In genomic region chr1:75251112-75251970, GRCm38 (mm10) we compare ENCODE assay signal across 8 mouse cellular contexts. TPM values are rescaled to one million over a fixed set of nuclear protein-coding genes. Genes with fewer than 3 reads are reported as not detected.
A peak's percentile ranks its signal among the peaks of the same experiment; 100 is the strongest.
DNase-seq lines count a peak whose midpoint lies in the region; ATAC-seq and TF ChIP-seq lines count a peak whose summit lies in the region.

No protein-coding gene starts in this region.

- 5% methylated on average over 21 of the region's 22 CpGs for WGBS in embryonic facial prominence, embryonic 11.5 days
- 6% methylated on average over 22 of the region's 22 CpGs for WGBS in heart, embryonic 11.5 days (ENCODE audit: insufficient replicate concordance)
- WGBS in kidney, embryonic 14.5 days, result 6% methylated on average over 22 of the region's 22 CpGs
- WGBS in lung, postnatal 0 days, result 4% methylated on average over 21 of the region's 22 CpGs

- peak; percentile 92 for TF ChIP-seq CTCF in lung, postnatal 0 days (IDR thresholded peaks at IDR 0.05)

- peak overlapping the region; percentile 29 for H3K4me2 ChIP-seq in embryonic facial prominence, embryonic 11.5 days (ENCODE audit: low read depth, low read length)
- H3K4me2 ChIP-seq in heart, embryonic 11.5 days, result peak overlapping the region; percentile 42
- H3K4me2 ChIP-seq in kidney, embryonic 14.5 days (replicated peaks; ENCODE audit: low read depth, low read length), result peak overlapping the region; percentile 35
- H3K4me2 ChIP-seq in lung, postnatal 0 days (replicated peaks; ENCODE audit: low read depth, low read length), result peak overlapping the region; percentile 40

- no peaks in the 10 kb centered on the region for H3K4me1 ChIP-seq in embryonic facial prominence, embryonic 11.5 days (ENCODE audit: control insufficient read depth, insufficient read depth, low read length)
- H3K4me1 ChIP-seq in heart, embryonic 11.5 days (ENCODE audit: control insufficient read depth, insufficient read depth, low read length), result peaks cover 14% of the 10 kb centered on the region
- peaks cover 12% of the 10 kb centered on the region for H3K4me1 ChIP-seq in kidney, embryonic 14.5 days (ENCODE audit: control insufficient read depth, insufficient read depth, low read length)
- peaks cover 8% of the 10 kb centered on the region; the same call in 1 of the 2 replicates for H3K4me1 ChIP-seq in lung, postnatal 0 days (ENCODE audit: insufficient read depth, low read depth, low read length)

- H3K27me3 ChIP-seq in embryonic facial prominence, embryonic 11.5 days (ENCODE audit: control insufficient read depth, insufficient read depth, low read length), result no peaks in the 10 kb centered on the region
- no peaks in the 10 kb centered on the region for H3K27me3 ChIP-seq in heart, embryonic 11.5 days (ENCODE audit: control insufficient read depth, insufficient read depth, low read length)
- H3K27me3 ChIP-seq in kidney, embryonic 14.5 days (ENCODE audit: control insufficient read depth, insufficient read depth, low read length), result no peaks in the 10 kb centered on the region
- no peaks in the 10 kb centered on the region for H3K27me3 ChIP-seq in lung, postnatal 0 days (replicated peaks; ENCODE audit: insufficient read depth, low read length)

- no peak overlapping the region for H3K27ac ChIP-seq in embryonic facial prominence, embryonic 11.5 days (replicated peaks; ENCODE audit: low read depth, low read length)
- H3K27ac ChIP-seq in heart, embryonic 11.5 days (ENCODE audit: low read depth, low read length), result no peak overlapping the region
- H3K27ac ChIP-seq in kidney, embryonic 14.5 days (ENCODE audit: low read depth, low read length), result no peak overlapping the region
- H3K27ac ChIP-seq in lung, postnatal 0 days (ENCODE audit: low read length), result no peak overlapping the region

- H3K4me3 ChIP-seq in embryonic facial prominence, embryonic 11.5 days (ENCODE audit: low read depth, low read length), result peak overlapping the region; percentile 10; the same call in 1 of the 2 replicates
- H3K4me3 ChIP-seq in heart, embryonic 11.5 days (ENCODE audit: low read depth, low read length), result no peak overlapping the region
- H3K4me3 ChIP-seq in kidney, embryonic 14.5 days (ENCODE audit: low read length), result peak overlapping the region; percentile 12; the same call in 1 of the 2 replicates
- H3K4me3 ChIP-seq in lung, postnatal 0 days (ENCODE audit: low read depth, low read length), result no peak overlapping the region

- H3K9me3 ChIP-seq in embryonic facial prominence, embryonic 11.5 days (replicated peaks; ENCODE audit: control insufficient read depth, low read length), result no peaks in the 10 kb centered on the region
- H3K9me3 ChIP-seq in heart, embryonic 11.5 days (replicated peaks; ENCODE audit: control insufficient read depth, low read length), result no peaks in the 10 kb centered on the region
- H3K9me3 ChIP-seq in kidney, embryonic 14.5 days (ENCODE audit: control insufficient read depth, low read length), result no peaks in the 10 kb centered on the region
- H3K9me3 ChIP-seq in lung, postnatal 0 days (ENCODE audit: low read length), result no peaks in the 10 kb centered on the region

- H3K9ac ChIP-seq in embryonic facial prominence, embryonic 11.5 days (replicated peaks; ENCODE audit: low read length), result no peak overlapping the region
- H3K9ac ChIP-seq in heart, embryonic 11.5 days (ENCODE audit: low read depth, low read length), result no peak overlapping the region
- no peak overlapping the region for H3K9ac ChIP-seq in kidney, embryonic 14.5 days (ENCODE audit: low read depth, low read length)
- no peak overlapping the region for H3K9ac ChIP-seq in lung, postnatal 0 days (replicated peaks; ENCODE audit: low read depth)

- peak; percentile 37; the same call in 1 of the 2 replicates for ATAC-seq in embryonic facial prominence, embryonic 11.5 days (replicated peaks; ENCODE audit: insufficient number of reproducible peaks, low FRiP score, low TSS enrichment, low read depth)
- 0 out of 2 replicates have a peak, but pooled peaks have one; percentile 22 for ATAC-seq in heart, embryonic 11.5 days (replicated peaks; ENCODE audit: insufficient number of reproducible peaks, low FRiP score, low TSS enrichment)
- peak; percentile 47; the same call in 1 of the 2 replicates for ATAC-seq in kidney, embryonic 14.5 days (ENCODE audit: low FRiP score, low TSS enrichment)
- ATAC-seq in lung, postnatal 0 days, result peak; percentile 66

- no peaks in the 10 kb centered on the region for H3K36me3 ChIP-seq in embryonic facial prominence, embryonic 11.5 days (replicated peaks; ENCODE audit: control insufficient read depth, insufficient read depth, low read depth, low read length)
- no peaks in the 10 kb centered on the region for H3K36me3 ChIP-seq in heart, embryonic 11.5 days (ENCODE audit: control insufficient read depth, insufficient read depth, low read length)
- H3K36me3 ChIP-seq in kidney, embryonic 14.5 days (ENCODE audit: control insufficient read depth, insufficient read depth, low read length), result no peaks in the 10 kb centered on the region
- no peaks in the 10 kb centered on the region; the same call in 1 of the 2 replicates for H3K36me3 ChIP-seq in lung, postnatal 0 days (ENCODE audit: insufficient read depth, low read length)

- peak; percentile 91 for DNase-seq in B cell, adult 2 months
- peak; percentile 88 for DNase-seq in adrenal gland, postnatal 14 days
- DNase-seq in embryonic facial prominence, embryonic 11.5 days (ENCODE audit: low spot score), result peak; percentile 76
- peak; percentile 90 for DNase-seq in lung, postnatal 0 days (ENCODE audit: low spot score)
- peak; percentile 42 for DNase-seq in ovary, postnatal 10 days (ENCODE audit: low spot score)
- peak; percentile 76 to 83 for DNase-seq in thymus, postnatal 10 days (ENCODE audit: low spot score in 2 of 2)

- TF ChIP-seq EP300 in lung, postnatal 0 days (IDR thresholded peaks at IDR 0.05), result no peak

RNA-seq across cellular contexts. Expression of gene Ptprn, which starts 13.0 kb away (rescaled TPM):
- total RNA-seq in adrenal gland, postnatal 14 days (2021), result 46.5 and 57.2 TPM in 2 replicates
- 1.4 and 1.5 TPM in 2 replicates for polyA plus RNA-seq in embryonic facial prominence, embryonic 11.5 days (2014; fragmentation: Nextera tagmentation; extraction: Ambion mirVana)
- polyA plus RNA-seq in heart, embryonic 11.5 days (2014; fragmentation: Nextera tagmentation; extraction: Ambion mirVana), result 0.51 and 0.74 TPM in 2 replicates
- polyA plus RNA-seq in kidney, embryonic 14.5 days (2014; fragmentation: Nextera tagmentation; extraction: Ambion mirVana), result 0.08 TPM in 1 of 2 replicates, not detected in the other
- 0.90 and 0.92 TPM in 2 replicates for polyA plus RNA-seq in lung, postnatal 0 days (2015; fragmentation: Nextera tagmentation; extraction: Ambion mirVana)

RNA-seq across cellular contexts. Expression of gene Dnajb2, which starts 15.1 kb away (rescaled TPM):
- total RNA-seq in adrenal gland, postnatal 14 days (2021), result 49.3 and 66.8 TPM in 2 replicates
- polyA plus RNA-seq in embryonic facial prominence, embryonic 11.5 days (2014; fragmentation: Nextera tagmentation; extraction: Ambion mirVana), result 13.8 and 17.2 TPM in 2 replicates
- polyA plus RNA-seq in heart, embryonic 11.5 days (2014; fragmentation: Nextera tagmentation; extraction: Ambion mirVana), result 15.3 and 17.6 TPM in 2 replicates
- 13.2 and 14.4 TPM in 2 replicates for polyA plus RNA-seq in kidney, embryonic 14.5 days (2014; fragmentation: Nextera tagmentation; extraction: Ambion mirVana)
- polyA plus RNA-seq in lung, postnatal 0 days (2015; fragmentation: Nextera tagmentation; extraction: Ambion mirVana), result 40.1 and 45.6 TPM in 2 replicates

RNA-seq across cellular contexts. Expression of gene A630095N17Rik, which starts 19.4 kb away (rescaled TPM):
- total RNA-seq in adrenal gland, postnatal 14 days (2021), result not detected in 2 replicates
- polyA plus RNA-seq in embryonic facial prominence, embryonic 11.5 days (2014; fragmentation: Nextera tagmentation; extraction: Ambion mirVana), result not detected in 2 replicates
- polyA plus RNA-seq in heart, embryonic 11.5 days (2014; fragmentation: Nextera tagmentation; extraction: Ambion mirVana), result not detected in 2 replicates
- polyA plus RNA-seq in kidney, embryonic 14.5 days (2014; fragmentation: Nextera tagmentation; extraction: Ambion mirVana), result not detected in 2 replicates
- not detected in 2 replicates for polyA plus RNA-seq in lung, postnatal 0 days (2015; fragmentation: Nextera tagmentation; extraction: Ambion mirVana)

RNA-seq across cellular contexts. Expression of gene Resp18, which starts 26.9 kb away (rescaled TPM):
- 119 and 126 TPM in 2 replicates for total RNA-seq in adrenal gland, postnatal 14 days (2021)
- polyA plus RNA-seq in embryonic facial prominence, embryonic 11.5 days (2014; fragmentation: Nextera tagmentation; extraction: Ambion mirVana), result 4.9 and 5.8 TPM in 2 replicates
- 0.30 TPM in 1 of 2 replicates, not detected in the other for polyA plus RNA-seq in heart, embryonic 11.5 days (2014; fragmentation: Nextera tagmentation; extraction: Ambion mirVana)
- not detected in 2 replicates for polyA plus RNA-seq in kidney, embryonic 14.5 days (2014; fragmentation: Nextera tagmentation; extraction: Ambion mirVana)
- polyA plus RNA-seq in lung, postnatal 0 days (2015; fragmentation: Nextera tagmentation; extraction: Ambion mirVana), result 1.5 and 1.8 TPM in 2 replicates

RNA-seq across cellular contexts. Expression of gene Tuba4a, which starts 31.7 kb away (rescaled TPM):
- 42.9 and 53.1 TPM in 2 replicates for total RNA-seq in adrenal gland, postnatal 14 days (2021)
- 17.3 and 18.9 TPM in 2 replicates for polyA plus RNA-seq in embryonic facial prominence, embryonic 11.5 days (2014; fragmentation: Nextera tagmentation; extraction: Ambion mirVana)
- polyA plus RNA-seq in heart, embryonic 11.5 days (2014; fragmentation: Nextera tagmentation; extraction: Ambion mirVana), result 39.2 and 39.8 TPM in 2 replicates
- 31.6 and 32.1 TPM in 2 replicates for polyA plus RNA-seq in kidney, embryonic 14.5 days (2014; fragmentation: Nextera tagmentation; extraction: Ambion mirVana)
- 46.6 and 50.5 TPM in 2 replicates for polyA plus RNA-seq in lung, postnatal 0 days (2015; fragmentation: Nextera tagmentation; extraction: Ambion mirVana)

Comparison
In these comparisons a context has a peak if more than half of its experiments do, and no peak if none do; other contexts are left out.
1. H3K4me3 ChIP-seq: peak in embryonic facial prominence, embryonic 11.5 days (single experiment) and kidney, embryonic 14.5 days (single experiment); none in heart, embryonic 11.5 days (single experiment) and lung, postnatal 0 days (single experiment).
2. Peak in every context shown above with its lines, with median percentiles within 50 percentile points of each other: DNase-seq, ATAC-seq and H3K4me2 ChIP-seq.